Mouse (Mus musculus): ENCODE results near the gene Golph3.

DNA sequence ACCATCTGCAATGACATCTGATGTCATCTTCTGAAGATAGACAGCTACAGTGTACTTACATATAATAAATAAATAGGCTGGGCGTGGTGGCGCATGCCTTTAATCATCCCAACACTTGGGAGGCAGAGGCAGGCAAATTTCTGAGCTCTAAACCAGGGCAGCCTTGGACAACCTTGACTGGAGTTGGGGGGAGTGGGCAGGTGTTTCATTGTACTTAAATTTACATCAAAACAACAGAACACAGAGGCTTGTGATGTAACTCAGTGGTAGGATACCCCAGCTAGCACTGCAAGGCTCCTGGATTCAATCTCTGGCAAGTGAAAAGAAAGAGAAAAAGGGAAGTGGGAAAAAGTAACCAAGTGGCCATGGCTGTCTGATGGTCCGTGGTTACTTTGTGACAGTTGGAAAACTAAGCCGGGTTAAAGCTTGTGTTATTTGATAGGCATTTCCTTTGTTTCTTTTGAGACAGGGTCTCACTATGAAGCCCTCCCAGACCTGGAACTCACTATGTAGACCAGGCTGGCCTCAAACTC is 46.1 kb upstream of the Golph3 start:
- no peak for TF ChIP-seq CTCF (IDR thresholded peaks at IDR 0.05; ENCODE audit: borderline replicate concordance, insufficient read depth, low read depth, low read length)
- TF ChIP-seq POLR2A (IDR thresholded peaks at IDR 0.05; ENCODE audit: borderline replicate concordance, insufficient read depth, low read length) = no peak
